Mouse (Mus musculus) cortical plate, adult 2 months (tissue): ENCODE data around the gene Bhlhe23.

ENCODE experiments used
- CTCF ChIP-seq: fragments of 200-500 bp; IDR thresholded peaks from 2 replicates; pipeline ENCODE4 v1.5.1; 2011; ENCODE audit warnings: mild to moderate bottlenecking, control low read depth, low read length; ENCODE audit not compliant: insufficient read depth; ENCODE audit errors: extremely low read depth
- POLR2A ChIP-seq: fragments of 200-500 bp; IDR thresholded peaks from 2 replicates; pipeline ENCODE4 v1.6.1; 2011; ENCODE audit warnings: mild to moderate bottlenecking, low read length, control low read depth; ENCODE audit not compliant: insufficient read depth; ENCODE audit errors: extremely low read depth

DNA sequence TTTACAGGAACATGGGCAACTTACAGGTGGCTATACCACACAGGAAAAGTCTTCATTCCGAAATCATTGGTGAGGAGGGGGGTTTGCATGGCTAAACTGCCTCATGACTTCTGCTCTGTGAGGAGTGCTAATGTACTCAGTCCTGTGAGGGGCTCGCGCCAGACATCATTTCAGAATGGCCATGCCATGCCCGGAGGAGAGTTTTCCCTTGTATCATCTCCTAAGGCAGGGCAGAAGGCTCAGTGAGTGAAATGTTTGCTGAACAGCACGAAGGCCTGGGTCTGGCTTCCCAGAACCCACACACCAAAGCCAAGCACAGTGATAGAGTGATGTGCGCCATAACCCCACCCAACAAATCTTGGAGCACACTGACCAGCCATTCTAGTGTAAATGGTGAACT, 33.9 kb downstream of the Bhlhe23 start:
- no peak for TF ChIP-seq CTCF
- no peak for TF ChIP-seq POLR2A
